Mouse (Mus musculus) testis, adult 2 months (tissue): ENCODE data around the gene Usp18.

ENCODE experiments used
- CTCF ChIP-seq: fragments of 200-500 bp; IDR thresholded peaks from 2 replicates; pipeline ENCODE4 v1.5.1; 2012; ENCODE audit warnings: low read depth, mild to moderate bottlenecking, inconsistent platforms, low read length, moderate library complexity; ENCODE audit not compliant: control insufficient read depth, insufficient read depth, insufficient replicate concordance
- POLR2A ChIP-seq: fragments of 200-500 bp; IDR thresholded peaks from 2 replicates; pipeline ENCODE4 v1.6.1; 2012; ENCODE audit warnings: low read depth, mild to moderate bottlenecking, inconsistent platforms, low read length, moderate library complexity; ENCODE audit not compliant: control insufficient read depth

GRCm38 (mm10) chr6:121250406-121250805, 4.7 kb downstream of the Usp18 start:
- no peak for TF ChIP-seq POLR2A
- no peak for TF ChIP-seq CTCF
